Mouse (Mus musculus): ENCODE data around the gene Gm9936.

DNA sequence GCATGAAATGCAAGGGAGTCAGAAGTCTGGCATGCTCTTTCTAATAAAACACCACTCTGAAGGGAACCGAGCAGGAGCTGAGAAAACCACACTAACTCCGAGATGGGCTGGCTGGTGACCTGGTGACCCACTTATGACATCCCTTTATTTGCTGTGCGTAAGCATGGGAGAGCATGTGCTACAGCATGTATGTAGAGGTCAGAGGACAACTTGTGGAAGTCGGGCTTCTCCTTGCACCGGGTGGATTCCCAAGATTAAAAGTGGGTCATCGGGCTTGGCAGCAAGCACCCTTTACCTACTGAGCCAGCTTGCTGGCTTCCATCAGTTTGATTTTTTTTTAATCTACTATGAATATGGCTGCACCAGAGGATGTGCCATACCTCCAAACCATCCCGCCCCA lies 19.0 kb upstream of the Gm9936 start:
- TF ChIP-seq CTCF (IDR thresholded peaks at IDR 0.05; ENCODE audit: low read depth, low read length) (no peak), POLR2A (IDR thresholded peaks at IDR 0.05; ENCODE audit: insufficient read depth, low read length) (no peak), EP300 (IDR thresholded peaks at IDR 0.05; ENCODE audit: insufficient read depth, low read depth, low read length) (no peak)

Data from ES-Bruce4 (cell line).